Mouse (Mus musculus): ENCODE measurements around the gene Olfr466.

Olfr466 gene

DNA sequence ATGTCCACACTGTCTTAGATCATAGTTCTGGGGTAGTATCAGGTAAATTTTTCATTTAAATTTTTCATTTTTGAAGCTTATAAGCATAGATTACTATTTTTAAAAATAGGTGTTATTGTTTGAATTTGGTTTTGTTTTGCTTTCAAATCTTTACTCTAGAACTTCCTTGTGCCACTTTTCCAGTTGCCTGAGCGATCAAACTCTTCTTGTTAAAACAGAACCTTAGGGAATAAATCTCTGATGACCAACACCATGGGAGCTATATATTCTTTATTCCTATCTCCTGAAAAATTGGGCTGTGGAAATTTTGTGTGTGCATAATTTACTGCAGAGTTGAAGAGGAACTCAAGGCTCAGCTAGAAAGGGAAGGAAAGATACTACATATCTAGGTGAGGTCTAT is at the start of gene Olfr466:
Gene Olfr466 (plus strand): TSS at position 301 of the 400 bp plus-strand sequence.
- DNase-seq: no peak

DNA sequence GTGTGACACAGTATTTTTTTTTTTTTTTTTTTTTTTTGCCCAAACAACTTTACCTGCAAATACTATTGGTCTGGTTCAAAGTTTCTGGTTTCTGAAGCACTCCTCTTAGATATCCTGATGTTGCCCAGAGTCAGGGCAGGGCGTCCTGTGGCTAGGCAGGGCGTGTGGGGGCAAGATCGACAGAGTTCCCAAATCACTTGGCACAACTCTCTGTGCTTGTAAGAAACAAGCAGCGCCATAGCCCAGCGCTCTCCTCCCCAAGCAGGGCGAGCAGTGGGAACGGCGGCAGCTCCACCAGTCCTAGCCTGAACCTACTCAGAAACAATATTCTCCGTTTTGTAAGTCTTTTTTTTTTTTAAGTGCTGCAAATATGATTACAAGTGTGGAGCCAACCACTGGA is 49.4 kb upstream of the Olfr466 start:
- DNase-seq: no peak

DNA sequence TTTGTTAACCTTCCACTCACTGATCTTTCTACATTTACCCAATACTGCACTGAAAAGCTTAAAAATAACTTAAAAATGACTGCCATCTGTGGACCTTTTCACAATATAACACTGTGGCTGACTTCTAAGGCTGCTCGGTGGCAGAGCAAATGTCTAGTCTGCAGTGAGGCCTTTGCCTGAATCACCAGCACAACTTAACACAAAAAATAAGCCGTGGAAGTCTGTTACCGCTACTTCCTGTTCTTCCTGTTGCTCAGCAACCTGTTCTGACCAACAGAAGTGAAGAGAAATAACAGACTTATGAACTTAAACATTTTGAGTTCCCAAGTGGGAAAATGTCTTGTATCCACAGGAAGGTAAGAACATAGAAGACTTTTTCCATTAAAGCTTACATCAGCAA is 48.8 kb upstream of the Olfr466 start:
- no peak for DNase-seq

DNA sequence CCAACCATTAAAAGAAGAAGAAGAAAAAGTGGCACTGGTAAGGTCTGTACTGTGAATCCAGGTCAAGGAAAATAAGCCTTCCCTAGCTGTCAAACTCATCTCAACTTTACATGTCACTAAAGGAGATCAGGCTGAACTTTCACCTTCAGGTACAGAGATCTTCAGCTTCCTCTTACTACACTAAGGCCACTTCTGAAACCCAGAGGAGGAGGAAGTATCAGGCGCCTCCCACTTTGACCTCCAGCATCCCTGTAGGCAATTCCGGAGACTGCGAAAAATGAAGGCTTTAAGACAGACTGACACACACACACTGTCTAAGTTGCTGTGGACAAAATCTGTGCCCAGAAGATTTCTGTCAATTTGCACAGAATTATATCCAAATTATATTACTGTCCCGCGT is 38.1 kb upstream of the Olfr466 start:
- no peak for DNase-seq

GRCm38 (mm10) chr13:65112459-65113110 is 37.5 kb upstream of the Olfr466 start, which contains the start of gene Mfsd14b:
TSS of gene Mfsd14b (minus strand) at chr13:65112975.
- DNase-seq: peak; percentile 92

DNA sequence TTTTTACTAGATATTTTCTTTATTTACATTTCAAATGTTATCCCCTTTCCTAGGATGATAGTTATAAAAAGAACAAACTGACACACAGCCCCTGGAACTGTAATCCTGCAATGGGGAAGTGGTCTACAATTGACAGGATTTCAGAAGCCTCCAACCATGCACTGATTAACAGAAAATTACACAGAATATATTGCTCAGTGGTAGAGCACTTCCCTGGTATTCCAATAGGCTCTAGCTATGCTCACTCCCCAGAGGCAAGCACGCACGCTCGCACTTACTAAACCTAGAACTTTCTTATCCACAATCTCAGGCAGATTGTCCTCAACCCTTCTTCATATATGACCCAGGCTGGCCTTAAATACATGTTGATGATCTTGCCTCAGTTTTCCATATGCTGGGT is 36.8 kb upstream of the Olfr466 start:
- DNase-seq: no peak

DNA sequence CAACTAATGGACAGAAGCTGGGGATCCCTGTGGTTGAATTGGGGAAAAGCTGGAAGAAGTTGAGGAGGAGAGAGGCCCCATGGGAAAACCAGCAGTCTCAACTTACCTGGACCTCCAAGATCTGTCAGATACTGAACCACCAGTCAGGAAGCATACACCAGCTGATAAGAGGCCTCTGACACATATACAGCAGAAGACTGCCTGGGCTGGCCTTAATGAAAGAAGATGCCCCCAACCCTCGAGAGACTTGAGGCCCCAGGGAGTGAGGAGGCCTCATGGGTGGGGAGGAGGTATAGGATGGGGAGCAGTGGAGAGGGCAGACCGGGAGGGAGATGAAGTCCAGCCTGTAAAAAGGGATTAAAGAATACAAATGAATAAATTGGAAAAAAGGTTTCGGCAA is 29.1 kb upstream of the Olfr466 start:
- DNase-seq: no peak

GRCm38 (mm10) chr13:65122111-65122510 is 27.9 kb upstream of the Olfr466 start:
- DNase-seq: no peak

DNA sequence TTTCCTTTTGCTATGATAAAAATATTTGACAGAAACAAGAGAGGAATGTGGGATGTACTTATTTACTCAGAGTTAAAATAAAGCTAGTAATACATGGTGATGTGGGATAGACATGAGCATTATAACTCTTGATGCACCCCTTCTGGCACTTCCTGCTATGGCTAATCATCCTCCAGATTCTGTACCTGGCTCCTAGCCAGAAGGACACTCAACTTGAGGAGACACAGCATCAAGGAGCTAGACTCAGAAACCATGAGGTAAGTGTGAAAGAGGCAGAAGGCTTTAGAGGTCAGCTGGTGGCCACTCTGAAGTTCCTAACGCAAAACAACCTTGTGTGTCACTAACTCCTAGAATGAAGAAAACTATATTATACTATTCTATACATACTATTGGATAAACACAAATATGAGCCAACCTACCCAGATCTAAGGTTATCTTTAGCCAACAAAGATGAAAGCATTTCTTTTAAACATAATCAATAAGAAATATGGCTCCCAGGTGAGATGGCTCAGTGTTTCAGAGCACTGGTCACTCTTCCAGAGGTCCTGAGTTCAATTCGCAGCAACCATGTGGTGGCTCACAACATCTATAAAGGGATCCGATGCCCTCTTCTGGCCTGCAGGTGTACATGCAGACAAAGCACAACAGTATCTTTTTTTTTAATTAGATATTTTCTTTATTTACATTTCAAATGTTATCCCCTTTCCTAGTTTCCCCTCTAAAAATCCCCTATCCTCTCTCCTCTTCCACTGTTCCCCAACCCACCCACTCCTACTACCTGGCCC is 22.8 kb upstream of the Olfr466 start:
- no peak for DNase-seq

DNA sequence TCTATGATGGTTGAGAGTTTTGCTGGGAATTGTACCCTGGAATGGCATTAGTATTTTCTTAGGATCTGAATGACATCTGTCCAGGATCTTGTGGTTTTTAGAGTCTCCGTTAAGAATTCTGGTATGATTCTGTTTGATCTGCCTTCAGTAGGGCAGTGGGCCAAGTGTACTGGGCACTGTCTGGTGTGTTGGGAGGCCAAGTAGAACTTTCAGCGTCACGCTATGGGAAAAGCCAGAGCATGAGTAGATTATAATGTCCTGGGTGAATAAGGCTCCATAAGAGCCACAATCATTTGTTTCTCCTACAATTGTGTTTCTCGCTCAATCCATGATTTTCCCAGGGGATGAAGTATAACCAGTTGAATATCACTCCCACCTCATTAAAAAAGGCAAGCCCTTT is 12.3 kb upstream of the Olfr466 start, which contains the start of gene Olfr465-ps1:
Gene Olfr465-ps1 (plus strand): TSS at position 301 of the 400 bp plus-strand sequence.
- no peak for DNase-seq

DNA sequence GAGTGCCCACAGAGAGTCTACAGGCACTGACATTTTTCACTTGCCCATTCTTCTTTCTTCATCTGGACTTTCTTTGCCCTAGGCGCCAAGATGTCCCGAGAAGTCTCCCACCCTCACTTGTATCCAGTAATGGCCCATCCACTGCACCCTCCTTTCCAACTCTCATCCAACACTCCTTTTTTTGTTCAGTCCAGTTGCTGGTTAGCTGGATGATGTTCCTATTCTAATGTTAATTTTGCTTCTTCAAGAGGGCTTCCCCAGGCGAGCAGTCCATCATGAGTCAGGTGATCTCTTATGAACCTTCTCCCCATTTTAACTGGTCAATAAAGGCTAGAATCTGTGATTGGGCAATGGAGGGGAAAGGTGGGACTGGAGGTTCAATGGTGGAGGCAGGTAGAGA is 24.1 kb downstream of the Olfr466 start:
- no peak for DNase-seq

GRCm38 (mm10) chr13:65175734-65176471 is 25.9 kb downstream of the Olfr466 start:
- DNase-seq: peak; percentile 1

DNA sequence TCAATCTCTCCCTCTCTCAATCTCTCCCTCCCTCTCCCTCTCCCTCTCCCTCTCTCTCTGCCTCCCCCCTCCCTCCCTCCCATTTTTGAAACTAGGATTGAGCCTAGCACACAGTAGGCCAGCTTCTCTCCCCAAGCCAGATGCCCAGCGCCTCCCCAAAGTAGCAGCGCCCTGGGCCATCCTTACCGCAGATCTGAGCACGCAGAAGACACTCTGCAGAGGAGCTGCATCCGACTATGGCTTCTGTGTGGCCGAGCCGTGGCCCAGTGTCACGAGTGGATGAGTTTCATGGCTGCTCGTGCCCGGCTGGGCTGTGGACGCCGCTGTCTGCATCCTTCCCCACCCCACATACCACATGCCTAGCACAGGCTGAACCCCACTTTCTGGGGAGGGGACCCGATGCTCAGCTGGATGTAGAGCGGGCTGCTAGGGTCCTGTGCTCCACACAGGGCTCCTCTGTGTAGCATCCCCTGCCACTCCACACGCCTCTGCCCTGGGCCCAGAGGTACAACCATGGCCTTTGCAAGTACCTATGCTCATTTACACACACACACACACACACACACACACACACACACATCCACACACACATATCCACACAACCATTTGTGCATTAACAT is 26.5 kb downstream of the Olfr466 start:
- DNase-seq: no peak

DNA sequence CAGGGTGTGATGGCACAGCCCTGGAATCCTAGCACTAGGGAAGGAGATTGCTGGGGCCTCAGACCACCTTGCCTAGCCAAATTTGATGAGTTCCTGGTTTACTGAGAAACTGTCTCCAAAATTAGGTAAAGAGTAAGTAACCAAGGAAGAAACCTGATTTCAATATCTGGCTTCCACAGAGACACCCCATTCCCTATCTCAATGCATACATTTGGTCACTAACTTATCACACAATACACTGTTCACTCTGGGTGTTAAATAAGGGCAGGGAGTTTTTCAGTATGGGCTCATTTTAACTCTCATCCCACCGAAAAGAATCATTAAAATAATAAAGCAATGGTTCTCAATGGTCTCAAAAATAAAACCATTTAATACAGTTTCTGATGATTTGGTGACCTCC is 50.6 kb downstream of the Olfr466 start:
- no peak for DNase-seq

All from layer of hippocampus, adult 9-11 months (tissue).